Mouse (Mus musculus): ENCODE measurements around the gene Capza2.

Capza2 gene

GRCm38 (mm10) chr6:17635615-17636284 lies at the start of gene Capza2:
Capza2 (plus strand) TSS chr6:17636234.
- DNase-seq (ENCODE audit: extremely low read depth, low read depth, low spot score): no peak

GRCm38 (mm10) chr6:17589049-17589952 lies 46.7 kb upstream of the Capza2 start:
- DNase-seq (ENCODE audit: extremely low read depth, low read depth, low spot score): no peak

- no peak for DNase-seq (ENCODE audit: extremely low read depth, low read depth, low spot score)
Measured at GRCm38 (mm10) chr6:17589953-17590627, 45.9 kb upstream of the Capza2 start.

GRCm38 (mm10) chr6:17593971-17594370 lies 42.1 kb upstream of the Capza2 start:
- DNase-seq (ENCODE audit: extremely low read depth, low read depth, low spot score): no peak

GRCm38 (mm10) chr6:17595712-17596462 lies 40.1 kb upstream of the Capza2 start:
- DNase-seq (ENCODE audit: extremely low read depth, low read depth, low spot score): no peak

- no peak for DNase-seq (ENCODE audit: extremely low read depth, low read depth, low spot score)
Measured at GRCm38 (mm10) chr6:17599373-17599772, 36.7 kb upstream of the Capza2 start.

- DNase-seq (ENCODE audit: extremely low read depth, low read depth, low spot score): no peak
Measured at GRCm38 (mm10) chr6:17601526-17601925, 34.5 kb upstream of the Capza2 start.

GRCm38 (mm10) chr6:17606915-17607314 lies 29.1 kb upstream of the Capza2 start:
- DNase-seq (ENCODE audit: extremely low read depth, low read depth, low spot score): no peak

GRCm38 (mm10) chr6:17611352-17612010 lies 24.6 kb upstream of the Capza2 start:
- no peak for DNase-seq (ENCODE audit: extremely low read depth, low read depth, low spot score)

GRCm38 (mm10) chr6:17612652-17613051 lies 23.4 kb upstream of the Capza2 start:
- DNase-seq (ENCODE audit: extremely low read depth, low read depth, low spot score): no peak

- DNase-seq (ENCODE audit: extremely low read depth, low read depth, low spot score): no peak
Measured at GRCm38 (mm10) chr6:17620823-17621222, 15.2 kb upstream of the Capza2 start.

- DNase-seq (ENCODE audit: extremely low read depth, low read depth, low spot score): no peak
Measured at GRCm38 (mm10) chr6:17621436-17621835, 14.6 kb upstream of the Capza2 start.

GRCm38 (mm10) chr6:17628701-17629455 lies 7.2 kb upstream of the Capza2 start:
- no peak for DNase-seq (ENCODE audit: extremely low read depth, low read depth, low spot score)

- DNase-seq (ENCODE audit: extremely low read depth, low read depth, low spot score): no peak
Measured at GRCm38 (mm10) chr6:17629756-17630155, 6.3 kb upstream of the Capza2 start.

GRCm38 (mm10) chr6:17631611-17632010 lies 4.4 kb upstream of the Capza2 start:
- no peak for DNase-seq (ENCODE audit: extremely low read depth, low read depth, low spot score)

- DNase-seq (ENCODE audit: extremely low read depth, low read depth, low spot score): no peak
Measured at GRCm38 (mm10) chr6:17633819-17634218, 2.2 kb upstream of the Capza2 start.

- no peak for DNase-seq (ENCODE audit: extremely low read depth, low read depth, low spot score)
Measured at GRCm38 (mm10) chr6:17634992-17635391, 1.0 kb upstream of the Capza2 start.

GRCm38 (mm10) chr6:17636764-17637170 lies 733 bp downstream of the Capza2 start:
- DNase-seq (ENCODE audit: extremely low read depth, low read depth, low spot score): no peak
